Mouse (Mus musculus): Measurements from ENCODE around the gene Rbpjl. TPM values are rescaled to one million over a fixed set of nuclear protein-coding genes. Genes with fewer than 3 reads are reported as not detected.
A peak's percentile ranks its signal among the peaks of the same experiment; 100 is the strongest.

The Rbpjl gene
- polyA plus RNA-seq, 1 experiment from 2014 or later, result 4.9 TPM

DNA sequence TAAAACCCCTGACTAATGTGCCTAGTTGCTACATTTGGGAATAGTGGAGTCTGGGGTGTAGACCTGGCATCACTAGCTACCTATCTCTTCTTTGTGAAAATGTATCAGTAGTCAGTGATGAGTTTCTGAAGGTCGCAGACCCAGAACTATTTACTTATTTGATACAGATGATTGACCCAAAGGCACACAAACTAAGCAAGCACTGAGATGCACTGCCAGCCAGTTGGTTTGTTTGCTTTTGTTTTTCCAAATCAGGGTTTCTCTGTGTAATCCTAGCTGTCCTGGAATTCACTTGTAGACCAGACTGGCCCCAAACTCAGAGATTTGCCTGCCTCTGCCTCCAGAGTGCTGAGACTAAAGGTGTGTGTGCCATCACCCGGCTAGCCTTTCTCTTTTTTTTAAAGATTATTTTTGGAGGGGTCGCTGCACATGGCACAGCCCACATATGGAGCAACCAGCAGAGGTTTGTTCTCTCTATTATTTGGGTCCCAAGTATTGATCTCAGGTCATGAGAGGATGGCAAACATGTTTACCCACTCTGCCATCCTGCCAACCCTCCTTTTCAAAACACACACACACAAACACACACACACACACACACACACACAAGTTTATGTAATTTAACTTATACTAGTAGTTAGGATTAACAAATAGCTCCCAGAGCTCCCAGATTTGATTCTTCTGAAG is 42.6 kb downstream of the Rbpjl start:
- 74% methylated on average over 3 of the region's 3 CpGs for WGBS
- H3K4me1 ChIP-seq (ENCODE audit: insufficient read depth), result peaks cover 8% of the 10 kb centered on the region; the same call in 1 of the 2 replicates
- no peaks in the 10 kb centered on the region for H3K36me3 ChIP-seq (ENCODE audit: insufficient read depth)
- H3K27ac ChIP-seq (ENCODE audit: low read depth), result no peak overlapping the region
- H3K27me3 ChIP-seq (ENCODE audit: insufficient read depth, low read length), result no peaks in the 10 kb centered on the region
- H3K4me2 ChIP-seq, result no peak overlapping the region
- no peak for ATAC-seq (ENCODE audit: insufficient read depth)
- no peak overlapping the region for H3K4me3 ChIP-seq (ENCODE audit: low read depth, low read length)
- H3K9ac ChIP-seq, result no peak overlapping the region
- TF ChIP-seq CTCF (IDR thresholded peaks at IDR 0.05; ENCODE audit: low read depth), result no peak
- H3K9me3 ChIP-seq (ENCODE audit: low read depth, low read length), result no peaks in the 10 kb centered on the region
- DNase-seq, result no peak

DNA sequence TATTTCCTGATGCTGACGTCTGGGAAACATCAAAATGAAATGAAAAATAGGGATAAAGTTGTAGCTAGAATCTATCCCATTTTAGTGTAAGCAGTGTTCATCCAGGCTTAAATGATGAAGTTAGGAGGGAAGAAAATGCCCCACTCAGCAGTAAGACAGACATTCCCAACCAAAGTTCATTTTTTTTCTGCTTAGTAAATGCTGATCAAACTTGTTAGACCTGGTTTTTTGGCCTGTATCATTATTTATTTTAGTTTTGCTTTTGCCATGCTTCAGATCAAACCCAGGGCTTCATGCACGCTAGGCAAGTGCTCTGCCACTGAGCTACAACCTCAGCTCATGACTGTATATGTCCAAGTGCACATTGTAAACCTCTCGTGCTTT is 43.1 kb downstream of the Rbpjl start:
- WGBS, result 70% methylated on average over 3 of the region's 3 CpGs
- TF ChIP-seq CTCF (IDR thresholded peaks at IDR 0.05; ENCODE audit: low read depth), result no peak
- ATAC-seq (ENCODE audit: insufficient read depth), result no peak

DNA sequence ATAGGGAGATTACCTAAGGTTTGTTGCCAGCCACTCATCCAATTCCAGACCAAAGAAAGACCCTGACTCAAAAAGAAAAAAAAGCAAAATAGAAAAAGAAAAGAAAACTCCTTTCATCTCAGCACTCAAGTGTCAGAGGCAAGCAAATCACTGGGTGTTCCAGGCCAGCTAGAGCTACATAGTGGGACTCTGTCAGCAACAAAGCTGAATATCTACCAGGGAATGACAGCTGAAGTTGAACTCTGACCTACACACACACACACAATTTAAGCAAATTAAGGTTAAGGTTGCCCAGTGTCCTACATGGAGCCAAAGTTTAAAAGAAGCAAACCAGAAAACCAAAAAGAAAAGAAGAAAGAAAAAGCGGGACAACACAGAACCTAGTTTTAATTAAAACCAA is 45.2 kb downstream of the Rbpjl start:
- 71% methylated on average over 1 of the region's 1 CpGs for WGBS
- Histone ChIP-seq H3K36me3 (ENCODE audit: insufficient read depth) (no peaks in the 10 kb centered on the region), H3K4me3 (ENCODE audit: low read depth, low read length) (no peak overlapping the region), H3K4me1 (ENCODE audit: insufficient read depth) (peaks cover 21% of the 10 kb centered on the region), H3K27ac (ENCODE audit: low read depth) (no peak overlapping the region), H3K4me2 (no peak overlapping the region), H3K27me3 (ENCODE audit: insufficient read depth, low read length) (no peaks in the 10 kb centered on the region), H3K9ac (no peak overlapping the region), H3K9me3 (ENCODE audit: low read depth, low read length) (no peaks in the 10 kb centered on the region)
- no peak for DNase-seq
- ATAC-seq (ENCODE audit: insufficient read depth), result no peak
- no peak for TF ChIP-seq CTCF (IDR thresholded peaks at IDR 0.05; ENCODE audit: low read depth)

More for the DNA sequence above, 43.1 kb downstream of the Rbpjl start:
- no peak overlapping the region for H3K9ac ChIP-seq
- DNase-seq, result no peak
- no peak overlapping the region for H3K4me2 ChIP-seq
- H3K27me3 ChIP-seq (ENCODE audit: insufficient read depth, low read length), result no peaks in the 10 kb centered on the region
- no peaks in the 10 kb centered on the region for H3K36me3 ChIP-seq (ENCODE audit: insufficient read depth)
- no peak overlapping the region for H3K27ac ChIP-seq (ENCODE audit: low read depth)
- H3K4me3 ChIP-seq (ENCODE audit: low read depth, low read length), result no peak overlapping the region
- H3K4me1 ChIP-seq (ENCODE audit: insufficient read depth), result peaks cover 8% of the 10 kb centered on the region; the same call in 1 of the 2 replicates
- no peaks in the 10 kb centered on the region for H3K9me3 ChIP-seq (ENCODE audit: low read depth, low read length)

DNA sequence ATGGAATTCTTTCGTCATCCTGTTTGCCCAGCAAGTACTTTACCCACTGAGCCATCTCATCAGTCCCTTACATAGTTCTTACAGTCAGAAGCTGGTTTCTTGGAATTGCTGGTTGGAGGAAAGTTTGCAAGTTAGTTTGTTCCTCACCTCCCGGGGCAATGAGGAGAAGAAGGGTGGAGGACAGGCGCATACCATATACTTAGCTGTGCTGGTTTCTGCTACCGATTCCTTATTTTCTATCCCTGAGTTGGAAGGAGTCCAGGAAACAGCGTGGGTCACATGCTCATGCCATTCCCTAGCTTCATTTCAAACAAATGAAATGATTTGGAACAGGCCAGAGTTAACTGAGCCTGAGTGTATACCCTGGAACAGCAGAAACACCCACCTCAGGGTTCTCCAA is 46.0 kb downstream of the Rbpjl start:
- Histone ChIP-seq H3K27ac (ENCODE audit: low read depth) (no peak overlapping the region), H3K4me2 (no peak overlapping the region), H3K27me3 (ENCODE audit: insufficient read depth, low read length) (no peaks in the 10 kb centered on the region), H3K9me3 (ENCODE audit: low read depth, low read length) (no peaks in the 10 kb centered on the region), H3K36me3 (ENCODE audit: insufficient read depth) (no peaks in the 10 kb centered on the region), H3K9ac (no peak overlapping the region), H3K4me3 (ENCODE audit: low read depth, low read length) (no peak overlapping the region), H3K4me1 (ENCODE audit: insufficient read depth) (peaks cover 22% of the 10 kb centered on the region)
- WGBS, result 56% methylated on average over 5 of the region's 5 CpGs
- no peak for TF ChIP-seq CTCF (IDR thresholded peaks at IDR 0.05; ENCODE audit: low read depth)
- no peak for DNase-seq
- no peak for ATAC-seq (ENCODE audit: insufficient read depth)

DNA sequence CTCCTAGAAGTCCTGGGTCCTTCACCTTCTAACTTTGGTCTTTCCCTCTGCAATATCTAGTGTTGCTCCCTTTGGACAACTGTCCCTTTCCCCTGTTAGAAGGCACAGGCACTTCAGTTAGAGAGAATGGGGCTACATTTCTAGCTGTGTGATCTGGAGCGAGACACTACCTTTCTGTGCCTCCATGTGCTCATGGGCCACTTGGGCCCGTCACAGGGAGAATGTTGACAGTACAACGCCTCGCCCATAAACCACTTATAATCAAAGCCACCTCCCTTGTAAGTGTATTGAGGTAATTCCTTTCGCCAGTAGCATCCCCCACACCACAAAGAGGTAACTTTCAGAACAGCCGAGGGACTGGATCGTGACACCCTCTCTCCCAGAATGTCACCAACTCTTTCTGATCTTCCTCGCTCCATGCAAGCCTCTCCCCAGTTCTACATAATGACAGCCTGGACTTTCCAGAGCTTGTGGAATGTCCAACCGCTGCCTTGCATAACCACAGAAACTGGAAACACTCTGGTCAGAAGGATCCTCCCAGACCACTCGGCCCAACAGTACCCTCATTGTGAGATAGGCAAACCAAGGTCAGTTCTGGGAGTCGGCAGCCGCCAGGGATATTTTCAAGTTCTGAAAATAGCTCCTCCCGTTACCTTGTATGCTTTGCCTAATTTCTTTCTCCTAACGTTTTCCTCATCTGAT is 46.6 kb downstream of the Rbpjl start:
- ATAC-seq (ENCODE audit: insufficient read depth), result no peak
- no peak for TF ChIP-seq CTCF (IDR thresholded peaks at IDR 0.05; ENCODE audit: low read depth)
- Histone ChIP-seq H3K27ac (ENCODE audit: low read depth) (no peak overlapping the region), H3K27me3 (ENCODE audit: insufficient read depth, low read length) (no peaks in the 10 kb centered on the region), H3K4me3 (ENCODE audit: low read depth, low read length) (no peak overlapping the region), H3K4me2 (no peak overlapping the region), H3K9ac (no peak overlapping the region), H3K4me1 (ENCODE audit: insufficient read depth) (peaks cover 22% of the 10 kb centered on the region), H3K9me3 (ENCODE audit: low read depth, low read length) (no peaks in the 10 kb centered on the region), H3K36me3 (ENCODE audit: insufficient read depth) (no peaks in the 10 kb centered on the region)
- no peak for DNase-seq
- WGBS, result 72% methylated on average over 14 of the region's 14 CpGs

DNA sequence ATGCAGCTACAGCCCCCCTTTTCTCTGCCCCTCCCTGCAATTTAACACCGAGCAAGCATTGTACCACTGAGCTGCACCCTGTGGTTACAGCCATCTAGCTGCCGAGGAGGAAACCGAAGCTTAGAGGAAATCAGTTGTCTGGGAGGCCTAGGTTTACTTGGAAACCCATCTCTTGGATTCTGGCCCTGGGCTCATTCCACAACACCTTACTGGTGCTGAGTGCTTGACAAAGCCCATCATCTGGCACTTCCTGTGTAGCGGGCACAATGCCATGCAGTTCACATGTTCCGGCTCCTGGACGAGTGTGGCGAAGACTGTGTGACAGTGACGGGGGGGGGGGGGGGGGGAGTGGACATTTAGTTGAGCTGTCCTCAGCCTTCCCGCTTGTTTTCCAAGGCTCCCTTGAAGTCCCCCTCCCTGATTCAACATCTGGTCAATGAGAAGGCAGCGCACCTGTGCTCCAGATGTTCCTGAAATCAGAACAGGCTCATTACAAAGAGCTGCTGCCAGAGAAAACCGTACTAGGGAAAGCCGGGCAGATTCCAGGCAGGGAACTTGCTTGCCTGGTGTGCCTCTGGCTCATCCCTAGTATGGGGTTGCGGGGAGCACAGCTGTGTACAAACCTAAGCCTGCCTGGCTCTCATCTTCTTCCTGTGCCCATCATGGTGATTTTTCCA is 49.2 kb downstream of the Rbpjl start:
- WGBS, result 32% methylated on average over 13 of the region's 13 CpGs
- Histone ChIP-seq H3K9me3 (ENCODE audit: low read depth, low read length) (no peaks in the 10 kb centered on the region), H3K4me2 (no peak overlapping the region), H3K4me1 (ENCODE audit: insufficient read depth) (peaks cover 34% of the 10 kb centered on the region), H3K9ac (no peak overlapping the region), H3K27ac (ENCODE audit: low read depth) (no peak overlapping the region), H3K36me3 (ENCODE audit: insufficient read depth) (no peaks in the 10 kb centered on the region), H3K27me3 (ENCODE audit: insufficient read depth, low read length) (no peaks in the 10 kb centered on the region), H3K4me3 (ENCODE audit: low read depth, low read length) (no peak overlapping the region)
- peak; percentile 55; the same call in 1 of the 2 replicates for ATAC-seq (ENCODE audit: insufficient read depth)
- 0 out of 2 replicates have a peak, but pooled peaks have one; percentile 9 for TF ChIP-seq CTCF (IDR thresholded peaks at IDR 0.05; ENCODE audit: low read depth)
- peak; percentile 78 for DNase-seq
